Mouse (Mus musculus) cerebellum, postnatal 14 days (tissue): ENCODE measurements at regions not wholly inside any gene's neighbourhood (a gene's known extent, or its start where the extent isn't known, plus 50 kb on each side); places are given as distances from the start of the nearest gene placed in this dataset.
"Not testable (repeated sequence)": the region's sequence is repeated elsewhere in the genome, so short reads cannot be mapped to it uniquely, and the experiment has no call there.

Experiments used
- DNase-seq, 2 experiments: peaks; one replicate each; pipeline ENCODE4 v3.0.0; 2021; ENCODE audit warnings: mixed read lengths in 2 of 2

- not testable (repeated sequence) for DNase-seq
These were observed 779.4 kb upstream of the Tpm3-rs7 start for GRCm38 (mm10) chr14:112534971-112535370.

DNA sequence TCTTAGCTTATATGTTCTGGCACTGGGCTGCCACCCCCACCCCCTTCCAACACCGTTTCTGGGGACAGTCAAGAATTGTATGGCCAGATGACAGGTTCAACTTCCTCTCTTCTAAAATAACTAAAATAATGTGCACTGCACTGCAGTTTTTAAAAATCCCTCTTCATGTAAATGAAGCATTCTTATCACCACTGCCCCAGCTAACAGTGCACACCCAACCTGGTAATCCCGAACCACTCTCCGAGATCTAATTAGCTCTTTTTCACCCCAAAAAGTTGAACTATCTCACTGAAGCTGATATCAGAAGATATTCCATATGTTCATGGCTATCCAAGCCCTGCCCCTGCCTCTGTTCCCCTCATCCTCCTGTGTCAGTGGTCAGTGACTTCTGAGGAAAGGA lies 778.5 kb upstream of the Tpm3-rs7 start:
- no peak for DNase-seq

DNA sequence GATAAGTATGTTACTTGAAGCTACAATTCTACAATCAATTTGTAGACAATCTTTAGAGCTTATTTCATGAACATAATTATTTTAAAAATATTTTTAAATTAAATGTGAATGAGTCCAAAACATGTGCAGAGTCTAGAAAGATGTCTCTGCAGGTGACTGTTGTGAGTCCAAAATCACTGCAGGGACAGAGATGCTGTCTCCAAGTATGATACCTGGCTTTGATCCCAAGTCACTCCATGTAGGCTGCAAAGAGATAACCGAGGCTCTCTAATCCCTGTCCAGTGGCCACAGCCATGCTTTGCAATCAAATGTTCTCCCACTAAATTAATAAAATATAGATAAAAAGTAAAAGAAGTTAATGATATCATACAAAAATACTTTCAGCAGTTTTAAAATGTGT lies 772.1 kb upstream of the Tpm3-rs7 start:
- peak; percentile 33 to 82 for DNase-seq

- peak in 1 of 2 experiments; percentile 1 for DNase-seq
These were observed 765.6 kb upstream of the Tpm3-rs7 start for GRCm38 (mm10) chr14:112548798-112549197.

GRCm38 (mm10) chr14:112562246-112562645 lies 752.2 kb upstream of the Tpm3-rs7 start:
- DNase-seq, result no peak

DNA sequence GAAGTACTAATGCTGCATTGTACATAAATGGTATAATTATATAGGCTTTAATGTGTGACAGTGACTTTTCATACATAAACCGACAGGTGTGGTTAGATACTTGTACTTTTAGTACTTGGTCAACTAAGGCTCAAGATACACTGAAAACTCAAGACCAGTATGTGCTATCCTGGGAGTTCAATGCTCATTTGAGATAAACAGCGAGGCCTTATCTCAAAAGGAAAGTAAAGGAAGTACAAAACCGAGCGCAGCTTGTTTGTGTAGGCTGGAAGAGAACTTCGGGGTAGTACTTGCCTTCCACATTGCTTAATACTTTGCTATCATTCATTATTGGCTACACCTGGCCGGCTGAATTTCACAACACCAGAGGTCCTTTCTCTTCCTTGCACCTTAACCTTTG lies 719.7 kb upstream of the Tpm3-rs7 start:
- no peak for DNase-seq

DNA sequence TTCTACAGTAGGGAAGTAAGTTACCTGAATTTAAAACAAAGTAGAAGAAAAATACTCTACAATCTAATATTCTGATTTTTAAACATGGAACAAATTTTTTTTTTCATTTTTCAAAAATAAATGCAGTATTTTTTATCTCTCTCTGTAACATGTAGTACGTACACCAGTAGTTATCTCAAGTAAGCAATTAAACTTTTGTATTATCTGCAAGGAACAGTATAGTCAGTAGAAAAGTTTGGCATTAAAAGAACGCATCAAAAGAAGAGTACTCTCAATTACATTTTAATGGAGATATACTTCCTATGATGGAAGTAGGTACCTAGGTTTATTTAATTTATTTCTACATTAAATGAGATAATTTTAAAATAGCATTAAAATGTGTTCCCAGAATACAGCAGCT lies 693.7 kb upstream of the Tpm3-rs7 start:
- no peak for DNase-seq

- no peak for DNase-seq
These were observed 656.8 kb upstream of the Tpm3-rs7 start for GRCm38 (mm10) chr14:112657634-112658033.

- DNase-seq, result no peak
These were observed 654.6 kb upstream of the Tpm3-rs7 start for GRCm38 (mm10) chr14:112659819-112660218.

DNA sequence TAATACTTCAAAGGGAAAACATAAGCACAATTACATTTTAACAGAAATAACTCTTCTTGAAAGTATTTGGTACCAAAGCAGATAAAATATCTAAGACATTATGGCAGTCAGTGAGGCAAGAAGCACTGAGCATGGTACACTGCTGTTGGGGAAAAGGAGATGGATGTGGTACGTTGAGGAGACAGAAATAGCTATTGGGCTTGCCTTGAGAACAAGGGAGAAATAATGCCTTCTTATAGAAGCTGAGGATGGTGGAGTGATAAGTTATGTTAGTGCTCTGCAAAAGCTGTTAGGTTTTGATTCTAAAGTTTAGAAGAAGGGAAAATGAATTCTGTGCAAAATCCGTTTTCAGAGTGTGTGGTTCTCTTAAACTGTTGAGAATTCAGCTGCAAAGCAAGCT lies 633.7 kb upstream of the Tpm3-rs7 start:
- no peak for DNase-seq

GRCm38 (mm10) chr14:112686037-112686436 lies 628.4 kb upstream of the Tpm3-rs7 start:
- no peak for DNase-seq

DNA sequence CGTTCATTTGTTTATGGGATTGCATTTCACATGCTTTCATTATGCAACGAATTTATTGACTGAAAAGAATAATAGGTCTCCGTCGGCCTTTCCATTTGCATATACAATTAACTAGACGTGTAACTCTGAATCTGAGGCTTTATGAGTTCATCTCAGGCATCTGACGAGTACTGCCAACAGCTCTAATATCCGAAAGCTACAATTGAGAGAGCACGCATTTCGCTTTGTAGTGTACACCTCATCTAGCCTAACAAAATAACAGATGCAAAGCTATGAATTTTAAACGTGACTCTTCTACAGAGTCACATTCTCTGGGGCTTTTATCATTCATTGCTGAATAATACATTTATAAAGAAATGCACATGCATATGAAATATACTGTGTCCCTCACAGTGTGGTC lies 594.9 kb upstream of the Tpm3-rs7 start:
- DNase-seq, result no peak
